Mouse (Mus musculus): ENCODE measurements around the gene Gsn.

GRCm38 (mm10) chr2:35278371-35279210 lies 22.4 kb downstream of the Gsn start:
- no peak for TF ChIP-seq MYC (IDR thresholded peaks at IDR 0.05; ENCODE audit: low read depth, low read length)
- no peak for TF ChIP-seq ZNF384 (IDR thresholded peaks at IDR 0.05; ENCODE audit: low read depth, low read length)
- no peak for TF ChIP-seq SMC3 (IDR thresholded peaks at IDR 0.05; ENCODE audit: low read depth, low read length)
- no peak for TF ChIP-seq ZC3H11A (IDR thresholded peaks at IDR 0.05; ENCODE audit: low read depth, low read length)
- TF ChIP-seq RAD21 (IDR thresholded peaks at IDR 0.05; ENCODE audit: low read depth, low read length) = no peak
- TF ChIP-seq HCFC1 (IDR thresholded peaks at IDR 0.05; ENCODE audit: low read depth, low read length) = no peak
